Mouse (Mus musculus): ENCODE data around the gene Tub. TPM values are rescaled to one million over a fixed set of nuclear protein-coding genes. Genes with fewer than 3 reads are reported as not detected.
A peak's percentile ranks its signal among the peaks of the same experiment; 100 is the strongest.

Gene Tub
- under 1 TPM; 0.26 to 0.36 TPM for total RNA-seq (2021)

DNA sequence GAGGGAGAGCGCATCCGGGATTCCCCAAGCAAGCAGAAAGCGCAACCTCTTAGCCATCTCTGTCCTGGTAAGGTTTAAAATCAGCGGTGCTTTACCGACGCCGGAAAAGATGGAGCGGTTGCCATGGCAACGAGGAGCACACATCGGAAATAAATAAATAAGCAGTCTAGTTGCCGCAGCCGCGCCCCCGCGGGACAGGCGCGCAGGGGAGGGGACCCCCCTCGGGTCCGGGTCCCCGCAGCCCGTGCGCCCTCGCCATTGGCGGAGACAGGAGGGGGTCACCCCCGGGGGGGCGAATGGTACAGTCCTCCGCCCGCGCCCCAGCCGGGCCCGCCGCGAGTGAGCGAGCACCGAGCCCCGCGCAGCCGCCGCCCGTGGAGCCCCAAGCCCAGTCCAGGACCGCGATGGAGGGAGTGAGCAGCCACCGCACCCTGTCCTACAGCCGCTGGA lies at the start of gene Tub:
Tub (plus strand) TSS at position 27 of the 450 bp plus-strand sequence.
- intact Hi-C loops (cut with DNase I), result no loop called here
- no peak for DNase-seq (ENCODE audit: low spot score)

DNA sequence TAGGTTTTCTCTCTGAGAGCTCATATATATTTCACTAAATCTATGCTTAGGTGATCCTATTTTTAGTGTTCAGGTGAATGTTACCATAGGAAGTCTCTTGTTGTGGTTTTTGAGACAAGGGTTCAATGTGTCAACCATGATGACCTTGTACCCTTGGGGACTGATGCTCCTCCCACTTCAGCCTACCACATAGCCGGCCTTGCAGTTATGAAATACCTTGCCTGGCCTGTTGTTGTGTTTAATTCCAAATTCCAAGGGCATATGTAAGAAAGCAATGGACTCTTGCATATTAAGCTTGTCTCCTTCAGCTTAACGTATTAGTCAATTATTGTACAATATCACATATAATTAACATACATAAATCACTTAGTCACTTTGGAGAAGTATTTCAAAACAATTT lies 46.2 kb upstream of the Tub start:
- intact Hi-C loops (cut with DNase I), result no loop called here
- no peak for DNase-seq (ENCODE audit: low spot score)

DNA sequence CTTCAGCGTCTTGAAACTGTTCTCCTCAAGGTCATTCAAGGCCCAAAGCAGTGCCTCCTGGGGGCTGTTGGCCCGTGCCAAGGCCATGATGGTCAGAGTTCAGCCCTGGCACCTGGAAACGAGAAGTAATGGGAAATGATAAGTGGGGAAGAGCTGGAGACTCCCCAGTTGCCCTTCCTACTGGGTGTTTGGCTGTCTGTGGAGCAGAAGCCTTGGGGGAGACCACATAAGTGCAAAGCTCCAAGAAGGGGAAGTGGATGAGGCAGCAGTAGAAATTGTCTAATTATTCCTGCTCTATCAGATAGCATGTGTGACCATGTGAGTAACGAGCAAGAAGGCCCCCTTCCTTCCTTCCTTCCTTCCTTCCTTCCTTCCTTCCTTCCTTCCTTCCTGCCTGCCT lies 23.1 kb upstream of the Tub start:
- no peak for DNase-seq (ENCODE audit: low spot score)
- intact Hi-C loops (cut with DNase I), result no loop called here

DNA sequence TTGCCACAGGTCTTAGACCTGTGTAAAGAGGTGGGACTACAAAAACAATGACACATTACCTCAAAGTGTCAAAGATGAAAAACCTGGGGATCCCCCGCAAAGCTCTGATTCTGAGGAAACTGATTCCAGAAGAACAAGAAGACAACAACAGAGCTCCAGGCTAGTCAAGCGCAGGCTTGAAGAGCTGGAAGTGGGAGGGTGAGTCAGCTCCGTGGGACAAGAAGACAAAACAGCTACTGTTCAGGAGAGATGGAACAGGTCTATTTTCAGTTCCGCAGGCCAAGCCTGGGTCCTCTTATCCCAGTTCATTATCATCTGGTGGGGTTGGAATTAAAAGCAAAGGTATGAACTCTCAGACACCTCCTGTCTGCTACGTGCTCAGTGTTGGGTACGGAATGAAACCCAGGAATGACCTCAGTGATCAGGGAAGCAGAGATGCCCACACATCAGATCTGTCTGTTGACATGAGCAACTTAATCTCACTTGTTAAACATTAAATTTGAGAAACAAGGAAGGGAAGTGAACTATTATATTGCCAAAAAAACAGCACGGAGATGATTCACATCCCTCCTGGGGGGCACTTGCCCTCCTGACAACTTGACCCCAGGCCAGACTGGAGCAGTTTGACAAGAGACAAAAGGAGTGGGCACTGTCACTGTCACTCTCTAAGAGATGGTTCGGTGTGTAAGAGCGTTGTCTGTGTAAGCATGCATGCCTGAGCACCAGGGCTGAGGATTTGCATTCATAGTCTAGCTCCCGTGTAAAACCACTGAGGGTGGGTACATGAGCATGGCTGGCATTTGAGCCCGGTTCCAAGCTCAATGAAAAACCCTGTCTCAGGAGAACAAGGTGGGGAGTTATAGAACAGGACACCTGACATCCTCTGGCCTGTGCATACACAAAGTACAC lies 21.6 kb upstream of the Tub start:
- intact Hi-C loops (cut with DNase I), result no loop called here
- DNase-seq (ENCODE audit: low spot score), result no peak

DNA sequence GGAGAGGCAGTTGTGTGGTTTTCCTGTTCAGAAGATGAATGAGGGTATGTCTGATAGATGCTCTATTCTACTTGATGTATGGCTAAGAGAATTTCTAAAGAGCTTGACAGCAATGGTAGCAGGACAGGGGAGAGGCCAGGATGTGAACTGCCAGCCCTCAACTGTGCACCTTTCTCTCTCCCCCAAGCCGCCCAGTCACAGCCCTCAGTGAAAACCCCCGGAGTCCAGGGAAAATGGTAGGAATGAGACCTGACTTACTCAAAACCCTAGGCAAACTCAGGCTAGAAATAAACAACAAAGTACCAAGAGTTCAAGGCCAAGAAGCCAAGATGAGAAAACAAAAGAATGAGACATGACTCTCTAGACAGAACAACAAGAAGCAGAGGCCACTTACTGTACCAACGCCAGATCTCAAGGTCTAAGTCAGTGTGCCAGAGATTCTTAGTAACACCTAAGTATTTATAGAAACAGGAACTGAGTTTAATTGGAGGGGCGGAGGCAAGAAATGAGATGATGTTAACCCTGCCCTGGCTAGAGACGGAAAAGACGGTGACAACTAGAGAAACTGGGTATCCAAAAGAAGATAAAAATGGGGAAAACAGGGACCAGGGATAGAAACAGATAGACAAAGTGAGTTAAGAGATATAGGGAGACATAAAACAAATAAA lies 20.3 kb upstream of the Tub start, which contains the start of gene Nlrp10:
Nlrp10 (minus strand) TSS at position 453 of the 668 bp plus-strand sequence.
- intact Hi-C loops (cut with DNase I), result loop anchor here (5.0 kb wide), 1 partner anchor 78 kb away; the partner anchor contains the start of gene Olfr516
- no peak for DNase-seq (ENCODE audit: low spot score)

DNA sequence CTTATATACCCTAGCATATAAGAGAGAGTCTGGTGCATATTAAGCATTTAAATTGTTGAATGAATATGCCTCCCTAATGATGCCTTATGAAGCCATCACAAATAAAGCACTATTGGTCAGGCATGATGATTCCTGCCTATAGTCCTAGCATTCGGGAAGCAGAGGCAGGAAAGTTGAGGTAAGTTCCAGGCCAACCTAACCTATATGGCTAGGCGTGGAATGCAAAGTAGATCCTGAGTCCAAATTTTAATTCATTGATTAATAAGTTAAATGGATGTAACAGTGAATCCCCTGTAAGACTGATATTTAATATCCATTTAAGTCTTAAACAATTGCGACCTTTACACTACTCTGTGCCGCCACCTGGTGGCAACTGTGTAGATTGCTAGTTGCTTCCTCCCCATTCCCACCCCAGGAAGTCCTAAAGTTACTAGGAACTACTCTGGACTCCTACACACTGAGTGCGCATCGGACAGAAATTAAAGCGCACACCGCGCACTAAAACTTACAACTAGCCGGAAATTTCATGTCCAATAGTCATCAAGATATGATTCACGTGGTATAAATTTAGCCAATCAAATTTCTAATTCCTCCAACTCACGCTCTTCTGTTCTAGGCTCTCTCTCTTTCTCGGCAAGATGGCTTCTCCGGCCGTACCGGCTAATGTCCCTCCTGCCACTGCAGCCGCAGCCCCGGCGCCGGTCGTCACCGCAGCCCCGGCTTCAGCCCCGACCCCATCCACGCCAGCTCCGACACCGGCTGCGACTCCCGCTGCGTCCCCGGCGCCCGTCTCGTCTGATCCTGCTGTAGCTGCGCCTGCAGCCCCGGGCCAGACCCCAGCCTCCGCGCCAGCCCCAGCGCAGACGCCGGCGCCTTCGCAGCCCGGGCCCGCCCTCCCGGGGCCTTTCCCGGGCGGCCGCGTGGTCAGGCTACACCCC lies 16.1 kb upstream of the Tub start, which contains the start of gene Eif3f:
Eif3f (plus strand) TSS at position 624 of the 938 bp plus-strand sequence.
- intact Hi-C loops (cut with DNase I), result loop anchor here (1.0 to 5.0 kb wide), 2 partner anchors 82 to 119 kb away; partner anchors contain the start of gene Olfr516
- peak; percentile 89 for DNase-seq (ENCODE audit: low spot score)

DNA sequence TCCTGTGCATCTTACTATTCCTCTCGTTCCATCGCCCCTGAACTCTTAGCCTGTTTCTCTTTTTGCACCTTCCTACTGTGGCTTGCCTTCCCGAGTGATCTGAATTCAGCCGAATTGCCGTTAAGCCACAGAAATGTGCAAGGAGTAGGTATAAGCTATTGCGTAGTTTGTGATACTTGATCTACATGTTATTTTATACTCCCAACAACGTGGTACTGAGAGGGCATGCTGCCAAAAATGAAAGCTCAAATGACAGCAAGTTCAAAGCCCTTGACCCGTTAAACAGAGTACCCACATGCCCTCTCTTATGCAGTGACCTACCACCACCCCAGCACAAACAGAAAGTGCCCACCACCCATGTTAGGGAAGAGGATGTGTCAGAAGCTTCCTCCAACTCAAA lies 15.3 kb upstream of the Tub start:
- intact Hi-C loops (cut with DNase I), result loop anchor here (1.0 to 5.0 kb wide), 2 partner anchors 83 to 120 kb away; partner anchors contain the start of gene Olfr516
- no peak for DNase-seq (ENCODE audit: low spot score)

DNA sequence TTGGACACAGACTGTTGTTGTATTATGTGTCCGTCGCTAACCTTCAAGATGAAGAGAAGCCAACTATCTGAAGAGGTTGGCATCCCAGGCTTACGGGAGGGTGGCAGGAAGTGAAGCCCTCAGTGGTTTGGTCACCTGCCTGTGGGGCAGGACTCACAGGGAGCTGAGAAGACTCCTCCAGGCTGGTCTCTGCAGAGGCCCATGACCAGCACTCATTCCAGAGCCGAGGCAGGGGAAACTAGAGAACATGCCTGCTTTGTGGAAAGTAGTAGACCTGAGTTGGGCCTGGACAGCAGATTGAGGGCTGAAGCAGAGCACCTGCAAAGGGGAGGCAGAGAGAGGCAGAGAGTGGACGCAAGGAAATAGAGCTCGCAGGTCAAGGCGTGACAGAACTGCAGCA lies 14.7 kb upstream of the Tub start:
- DNase-seq (ENCODE audit: low spot score), result no peak
- intact Hi-C loops (cut with DNase I), result no loop called here

DNA sequence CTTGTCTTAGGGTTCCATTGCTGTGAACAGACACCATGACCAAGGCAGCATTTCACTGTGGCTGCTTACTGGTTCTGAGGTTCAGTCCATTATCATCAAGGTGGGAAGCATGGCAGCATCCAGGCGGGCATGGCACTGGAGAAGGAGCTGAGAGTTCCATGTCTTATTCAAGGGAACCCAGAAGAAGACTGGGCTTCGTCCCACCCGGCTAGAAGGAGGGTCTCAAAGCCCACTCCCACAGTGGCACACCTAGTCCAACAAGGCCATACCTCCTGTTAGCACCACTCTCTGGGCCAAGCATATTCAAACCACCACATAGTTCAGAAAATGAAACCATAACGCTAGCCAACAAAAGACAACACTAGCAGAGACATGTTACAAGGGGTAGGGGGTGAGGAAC lies 13.5 kb upstream of the Tub start:
- intact Hi-C loops (cut with DNase I), result no loop called here
- DNase-seq (ENCODE audit: low spot score), result no peak

DNA sequence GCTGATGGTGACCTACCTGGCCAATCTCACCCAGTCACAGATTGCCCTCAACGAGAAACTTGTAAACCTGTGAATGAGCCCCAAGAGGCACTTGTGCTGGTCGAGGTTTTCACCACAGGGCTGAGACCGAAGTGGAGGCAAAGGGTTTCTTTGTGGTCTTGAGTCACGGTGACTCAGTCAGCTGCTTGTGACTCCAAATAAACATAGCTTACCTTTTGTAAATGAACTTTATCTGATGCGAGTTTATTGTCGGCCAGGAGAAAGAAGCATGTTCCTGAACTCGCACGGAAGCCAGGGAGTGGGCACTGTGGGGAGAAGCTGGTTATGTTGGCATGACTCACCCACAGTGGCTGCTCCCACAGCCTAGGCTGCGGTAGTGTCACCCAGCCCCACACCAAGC lies 8.7 kb upstream of the Tub start:
- intact Hi-C loops (cut with DNase I), result no loop called here

DNA sequence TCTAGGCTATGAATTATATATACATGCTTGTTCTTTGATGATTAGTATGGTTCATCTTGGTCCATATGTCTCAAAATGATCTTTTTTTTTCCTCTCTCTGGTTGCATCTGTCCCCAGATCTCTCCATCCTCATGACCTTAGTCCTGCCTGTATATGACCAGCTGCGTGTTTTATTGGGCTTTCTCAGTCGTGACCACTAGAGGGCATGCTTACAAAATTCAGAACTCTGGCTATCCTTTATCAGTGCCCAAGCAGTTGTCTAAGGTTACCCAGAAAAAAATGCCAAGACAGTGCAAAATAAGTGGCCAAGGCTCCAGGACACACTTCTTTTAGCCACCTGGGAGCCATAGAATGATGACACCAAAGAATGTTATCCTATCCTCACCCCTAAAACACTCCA lies 6.1 kb upstream of the Tub start:
- DNase-seq (ENCODE audit: low spot score), result no peak
- intact Hi-C loops (cut with DNase I), result no loop called here

More for the DNA sequence above, 8.7 kb upstream of the Tub start:
- DNase-seq (ENCODE audit: low spot score), result no peak

DNA sequence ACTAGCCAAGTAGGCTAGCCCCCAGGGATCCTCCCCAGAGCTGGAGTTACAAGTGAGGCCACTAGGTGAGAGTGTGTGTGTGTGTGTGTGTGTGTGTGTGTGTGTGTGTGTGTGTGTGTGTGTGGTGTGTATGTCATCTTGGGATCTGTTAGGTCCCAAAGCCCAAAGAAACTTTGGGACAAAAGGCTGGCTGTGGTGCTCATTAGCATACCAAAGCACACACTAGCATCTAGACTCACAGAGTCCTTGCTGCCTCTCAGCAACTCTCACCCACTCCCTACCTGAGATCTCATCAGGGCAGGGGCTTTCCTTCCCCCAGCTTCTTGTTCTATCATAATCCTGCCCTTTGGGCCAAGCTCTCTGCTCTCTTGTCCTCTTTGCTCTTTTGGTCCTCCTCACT lies 1.5 kb upstream of the Tub start:
- no peak for DNase-seq (ENCODE audit: low spot score)
- intact Hi-C loops (cut with DNase I), result no loop called here

DNA sequence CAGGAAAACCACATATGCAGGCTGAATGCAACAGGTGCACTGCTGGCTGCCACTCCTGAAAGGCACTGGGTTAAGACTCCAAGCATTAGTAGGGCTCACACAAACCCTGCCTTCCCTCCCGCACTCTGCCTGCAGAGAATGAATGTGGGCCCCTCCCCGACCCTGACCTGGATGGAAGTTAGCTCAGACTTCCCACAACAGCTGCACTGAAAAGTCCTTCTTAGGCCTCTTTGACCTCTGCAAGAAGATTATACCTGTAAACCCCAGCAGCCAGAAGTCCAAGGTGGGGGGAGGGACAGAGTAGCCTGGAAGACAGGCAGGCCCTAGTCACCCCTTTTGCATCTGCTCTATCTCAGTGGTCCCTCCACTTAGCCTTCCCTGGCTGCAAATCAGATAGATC lies 837 bp upstream of the Tub start:
- DNase-seq (ENCODE audit: low spot score), result no peak
- intact Hi-C loops (cut with DNase I), result no loop called here

DNA sequence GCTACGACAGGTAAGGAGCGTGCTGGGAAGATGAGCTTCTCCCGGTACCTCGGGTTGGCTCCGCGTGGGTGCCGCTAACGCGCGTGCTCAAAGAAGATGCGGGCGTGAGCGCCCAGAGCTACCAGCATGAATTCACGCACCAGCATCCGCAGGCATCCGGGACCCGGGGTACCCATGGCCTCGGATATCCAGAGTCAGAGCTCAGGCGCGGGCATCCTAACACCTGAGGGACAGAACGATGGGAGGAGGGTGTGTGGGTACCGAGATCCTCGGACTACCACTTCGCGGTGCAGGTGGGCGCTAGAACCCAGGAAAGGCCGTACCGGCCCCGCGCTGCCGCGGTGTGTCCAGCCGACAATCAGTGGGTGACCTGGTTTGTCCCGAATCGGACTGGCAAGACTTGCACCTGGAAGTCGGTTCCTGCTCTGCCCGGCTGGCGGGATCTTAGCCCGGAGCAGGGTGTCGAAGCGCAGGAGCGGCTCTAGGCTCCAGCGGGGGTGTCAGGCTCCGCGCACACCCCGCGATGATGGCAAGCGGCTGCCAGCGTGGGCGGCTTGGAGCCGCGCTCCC lies 709 bp downstream of the Tub start:
- intact Hi-C loops (cut with DNase I), result no loop called here
- DNase-seq (ENCODE audit: low spot score), result no peak

DNA sequence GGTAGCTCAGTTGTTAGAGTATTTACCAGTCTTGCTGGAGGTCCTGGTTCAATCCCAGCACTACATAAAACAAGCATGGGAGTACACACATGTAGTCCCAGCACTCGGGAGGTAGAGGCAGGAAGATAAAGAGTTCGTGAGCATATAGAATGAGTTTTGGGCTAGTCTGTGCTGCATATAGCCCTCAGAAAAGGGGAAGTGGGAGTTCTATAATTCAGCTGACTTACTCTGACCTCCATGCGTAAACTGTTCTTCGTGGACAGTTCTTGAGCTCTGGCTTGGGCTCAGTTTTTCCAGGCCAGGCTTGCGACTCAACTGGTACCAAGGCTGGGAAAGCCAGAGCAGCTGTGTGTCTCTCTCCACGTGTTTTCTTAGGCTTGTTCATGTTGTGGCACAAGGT lies 2.7 kb downstream of the Tub start:
- intact Hi-C loops (cut with DNase I), result no loop called here
- DNase-seq (ENCODE audit: low spot score), result no peak

DNA sequence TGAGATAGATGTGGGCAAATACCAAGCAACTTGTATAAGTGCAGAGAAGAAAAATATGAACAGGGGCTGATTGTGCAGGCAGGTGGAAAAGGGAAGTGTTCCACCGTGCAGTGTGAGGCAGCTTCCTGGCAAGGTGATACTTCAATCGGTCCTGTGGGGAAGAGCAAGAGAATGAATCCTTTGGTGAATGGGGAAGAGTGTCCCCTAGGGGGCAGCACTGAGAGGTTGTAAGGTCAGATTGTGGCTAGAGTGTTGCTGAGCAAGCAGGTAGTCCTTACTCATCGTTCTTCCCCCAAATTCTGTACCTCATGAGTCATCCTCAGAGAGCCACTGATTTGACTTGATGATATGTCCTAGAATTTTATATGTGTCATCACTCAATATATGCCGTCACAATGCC lies 4.0 kb downstream of the Tub start:
- DNase-seq (ENCODE audit: low spot score), result no peak
- intact Hi-C loops (cut with DNase I), result no loop called here

DNA sequence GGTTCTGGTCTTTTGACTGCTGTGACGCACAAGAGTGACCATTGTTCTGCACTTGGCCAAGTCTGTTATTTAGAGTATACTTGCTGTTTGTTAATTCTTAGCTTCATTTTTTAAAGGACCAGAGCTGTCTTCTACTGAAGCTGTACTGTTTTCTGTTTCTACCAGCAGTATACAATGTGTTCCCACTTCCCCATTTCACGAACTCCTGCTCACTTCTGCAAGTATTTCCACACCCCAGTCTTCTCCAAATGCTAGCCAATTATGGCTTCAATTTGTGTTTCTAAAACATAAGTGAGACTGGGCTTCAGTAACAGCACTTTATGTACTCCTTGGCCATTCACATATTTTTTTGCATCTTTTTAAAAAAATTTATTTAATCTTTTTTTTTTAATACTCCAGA lies 7.6 kb downstream of the Tub start:
- no peak for DNase-seq (ENCODE audit: low spot score)
- intact Hi-C loops (cut with DNase I), result no loop called here

DNA sequence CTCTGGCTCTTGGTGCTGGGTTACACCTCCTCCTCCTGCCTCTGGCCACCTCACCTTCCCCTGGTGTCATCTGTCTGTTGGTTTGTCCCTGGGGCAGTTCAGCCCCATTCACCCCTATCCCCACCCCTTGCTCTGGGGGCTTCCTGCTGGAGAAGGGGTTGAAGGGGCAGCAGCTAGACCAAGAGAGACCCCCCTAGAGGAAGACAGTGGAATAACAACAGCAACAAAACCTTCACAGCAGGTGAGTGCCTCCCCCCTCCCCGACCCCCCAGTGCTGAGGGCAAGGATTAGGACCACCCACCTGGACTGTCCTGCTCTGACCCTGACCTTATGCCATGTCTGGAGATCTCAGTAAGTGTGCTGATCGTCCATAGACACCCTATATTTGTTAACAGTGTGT lies 15.8 kb downstream of the Tub start:
- intact Hi-C loops (cut with DNase I), result loop anchor here (2.0 kb wide), 2 partner anchors 55 to 63 kb away; no protein-coding TSS in a partner anchor
- DNase-seq (ENCODE audit: low spot score), result no peak

DNA sequence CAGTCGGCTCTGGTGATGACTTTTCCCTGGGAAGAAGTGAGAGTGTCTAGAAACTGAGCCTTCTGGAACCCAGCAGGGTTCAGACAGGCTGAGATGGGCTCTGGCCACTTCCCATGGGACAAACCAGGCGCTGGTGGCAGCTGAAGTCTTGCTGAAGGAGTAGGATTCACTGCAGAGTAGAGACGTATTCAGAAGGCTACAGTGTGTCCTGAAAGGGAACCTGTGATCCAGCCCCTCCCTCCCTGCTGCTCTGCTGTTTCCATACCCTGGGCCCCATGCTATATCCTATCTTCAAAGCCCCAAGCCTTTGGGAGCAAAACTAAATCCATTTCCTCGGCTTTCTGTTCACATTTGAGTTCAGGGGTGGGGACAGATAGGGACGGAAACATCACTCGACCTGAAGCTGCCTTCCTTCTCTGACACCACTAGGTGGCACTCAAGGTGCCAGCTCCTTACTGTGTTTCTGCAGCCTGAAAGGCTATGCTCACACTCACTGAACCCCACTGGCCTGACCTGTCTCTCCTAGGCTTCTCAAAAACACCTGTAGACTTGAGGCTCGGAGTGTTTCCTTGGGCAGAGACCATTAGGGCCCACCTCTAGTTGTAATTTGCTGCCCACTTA lies 16.7 kb downstream of the Tub start:
- intact Hi-C loops (cut with DNase I), result loop anchor here (2.0 kb wide), 2 partner anchors 54 to 62 kb away; no protein-coding TSS in a partner anchor
- no peak for DNase-seq (ENCODE audit: low spot score)

All from heart, postnatal 25 days (tissue).